Mouse (Mus musculus) embryonic fibroblast, embryonic 13.5 days (primary cell): ENCODE results near the gene Pknox2. TPM values are rescaled to one million over a fixed set of nuclear protein-coding genes. Genes with fewer than 3 reads are reported as not detected.

Experiments used
- H3K27ac ChIP-seq: 2 replicates; pipeline ENCODE4 v1.5.1; 2012; ENCODE audit warnings: low read length, control low read depth, inconsistent platforms; ENCODE audit not compliant: insufficient read depth
- H3K4me1 ChIP-seq: 2 replicates; pipeline ENCODE4 v1.6.1; 2011; ENCODE audit warnings: low read length; ENCODE audit not compliant: control insufficient read depth, insufficient read depth
- H3K4me3 ChIP-seq: 2 replicates; pipeline ENCODE4 v1.5.1; 2011; ENCODE audit warnings: mild to moderate bottlenecking, control low read depth, low read length; ENCODE audit not compliant: insufficient read depth
- CTCF ChIP-seq: IDR thresholded peaks from 2 replicates; pipeline ENCODE4 v1.5.1; 2011; ENCODE audit warnings: mild to moderate bottlenecking, control low read depth, low read length, moderate library complexity, borderline replicate concordance; ENCODE audit not compliant: insufficient read depth
- POLR2A ChIP-seq: IDR thresholded peaks from 2 replicates; pipeline ENCODE4 v1.6.1; 2011; ENCODE audit warnings: low read depth, mild to moderate bottlenecking, control low read depth, low read length, moderate library complexity
- polyA plus RNA-seq: library from polyadenylated mRNA; stranded (reverse); fragments of >200 nt; gene quantifications from 2 replicates; pipeline ENCODE4 v1.2.4, GENCODE M21; 2011; ENCODE audit warnings: low read depth; ENCODE audit not compliant: missing spikeins, insufficient read length

Gene Pknox2
- polyA plus RNA-seq, 1 experiment: 23.7 TPM

DNA sequence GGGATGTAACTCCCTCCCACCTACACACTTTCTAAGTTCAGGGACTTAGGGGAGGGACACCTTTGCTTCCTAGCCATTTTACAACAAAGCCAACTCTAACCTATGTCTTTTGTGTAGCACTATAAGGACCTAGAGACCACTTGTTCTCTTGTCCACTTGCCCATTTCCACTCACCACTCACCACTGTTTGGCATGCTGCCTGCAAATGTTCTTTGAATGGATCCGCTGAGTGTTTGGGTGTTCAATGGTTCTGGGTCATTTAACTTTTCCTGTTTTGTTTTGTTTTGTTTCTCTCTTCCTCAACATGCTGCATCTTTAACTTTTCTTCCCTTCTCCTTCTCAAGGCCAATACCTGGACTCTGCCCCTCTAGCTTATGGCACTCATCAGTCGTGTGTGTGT, 39.7 kb downstream of the Pknox2 start:
- H3K27ac ChIP-seq: peak overlapping the region; percentile 20; the same call in 1 of the 2 replicates
- no peak for TF ChIP-seq CTCF
- no peak for TF ChIP-seq POLR2A

GRCm38 (mm10) chr9:37106808-37107207, 40.4 kb downstream of the Pknox2 start:
- TF ChIP-seq CTCF: no peak
- TF ChIP-seq POLR2A: no peak
- H3K4me3 ChIP-seq: no peak overlapping the region

More for the DNA sequence above, 39.7 kb downstream of the Pknox2 start:
- Histone ChIP-seq H3K4me1 (peaks cover 14% of the 10 kb centered on the region), H3K4me3 (no peak overlapping the region)

DNA sequence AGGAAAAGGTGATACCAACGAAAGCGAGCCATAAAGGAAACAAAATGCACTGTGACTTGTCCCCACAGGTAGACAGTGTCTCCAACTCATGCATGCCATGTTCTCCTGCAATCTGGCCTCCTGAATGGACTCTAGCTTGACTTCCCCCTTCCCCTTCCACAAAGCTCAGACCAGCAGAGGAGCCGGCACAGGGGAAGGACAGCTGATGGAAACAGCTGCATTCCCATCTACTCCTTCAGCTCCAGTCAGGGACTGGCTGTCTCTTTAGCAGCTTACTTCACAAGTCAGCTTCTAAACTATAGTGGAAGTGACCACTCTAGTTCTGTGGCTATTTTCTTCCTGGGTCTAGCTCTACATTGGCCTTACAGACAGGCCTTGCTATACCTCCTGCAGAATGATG, 43.0 kb downstream of the Pknox2 start:
- TF ChIP-seq CTCF (no peak), POLR2A (no peak)
- Histone ChIP-seq H3K4me3 (no peak overlapping the region), H3K4me1 (peaks cover 17% of the 10 kb centered on the region), H3K27ac (no peak overlapping the region)

More at GRCm38 (mm10) chr9:37106808-37107207, 40.4 kb downstream of the Pknox2 start:
- H3K27ac ChIP-seq: no peak overlapping the region; the same call in 1 of the 2 replicates
- H3K4me1 ChIP-seq: peaks cover 14% of the 10 kb centered on the region

DNA sequence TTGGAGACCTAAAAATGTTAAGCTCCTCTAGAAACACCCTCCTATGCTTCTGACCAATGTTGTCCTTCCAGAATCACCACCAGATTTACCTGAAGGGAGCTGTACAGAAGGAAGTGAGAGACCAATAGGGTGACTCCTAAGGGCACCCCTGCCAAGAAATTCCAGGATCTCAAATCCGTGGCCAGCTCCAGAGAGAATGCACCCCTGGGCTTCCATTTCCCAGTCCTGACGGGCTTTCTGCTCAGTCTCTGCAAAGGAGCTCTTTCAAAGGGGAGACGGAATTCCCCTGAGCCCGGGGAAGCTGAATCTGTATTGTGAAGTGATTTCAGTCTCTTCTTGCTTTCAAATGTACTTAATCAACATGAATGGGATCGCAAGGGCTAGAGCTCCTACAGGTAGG, 43.4 kb downstream of the Pknox2 start:
- Histone ChIP-seq H3K4me3 (no peak overlapping the region), H3K27ac (no peak overlapping the region), H3K4me1 (peaks cover 17% of the 10 kb centered on the region)
- TF ChIP-seq CTCF: no peak
- no peak for TF ChIP-seq POLR2A

DNA sequence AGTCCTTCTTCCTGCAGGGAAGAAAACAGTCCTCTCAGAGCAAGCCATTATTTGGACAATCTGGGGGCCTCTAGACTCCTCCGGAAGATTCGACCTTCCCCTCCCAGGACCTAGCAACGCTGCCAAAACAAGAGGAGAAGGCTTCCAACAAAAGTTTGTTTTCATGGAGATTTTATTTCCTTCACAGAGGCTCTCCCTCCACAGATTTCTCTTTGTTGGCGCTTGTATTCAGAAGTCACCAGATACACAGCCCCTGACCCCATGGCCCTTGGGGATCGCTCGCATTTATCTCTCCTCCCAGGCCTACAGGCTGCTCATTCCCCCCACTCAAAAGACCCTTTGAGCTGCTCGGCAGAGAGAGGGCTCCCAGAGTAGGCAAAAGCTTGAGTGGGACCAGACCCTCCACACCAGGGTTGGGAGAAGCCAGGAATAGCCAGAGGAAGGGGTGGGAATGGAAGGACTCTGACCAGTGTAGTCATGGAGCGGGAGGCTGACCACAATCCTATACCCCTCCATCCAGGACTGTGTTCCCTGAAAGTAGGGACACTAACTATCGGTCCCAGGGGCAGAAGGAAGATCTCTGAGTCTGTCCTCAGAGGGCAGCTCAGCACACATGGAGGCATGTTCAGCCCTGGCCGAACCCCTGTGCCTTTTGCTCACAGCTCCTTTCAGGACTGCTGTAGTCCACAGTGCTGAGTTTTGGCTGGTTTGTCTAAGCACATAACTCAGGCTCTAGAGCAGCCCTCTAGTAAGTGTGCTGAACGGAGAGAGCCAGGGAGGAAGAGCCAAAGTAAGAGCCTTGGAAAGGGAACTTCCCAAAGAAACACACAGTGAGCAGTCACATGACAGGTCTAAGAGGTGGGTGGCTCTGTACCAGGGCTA, 45.9 kb downstream of the Pknox2 start:
- Histone ChIP-seq H3K4me3 (no peak overlapping the region), H3K4me1 (peaks cover 3% of the 10 kb centered on the region; the same call in 1 of the 2 replicates), H3K27ac (no peak overlapping the region)
- TF ChIP-seq CTCF: no peak
- no peak for TF ChIP-seq POLR2A

DNA sequence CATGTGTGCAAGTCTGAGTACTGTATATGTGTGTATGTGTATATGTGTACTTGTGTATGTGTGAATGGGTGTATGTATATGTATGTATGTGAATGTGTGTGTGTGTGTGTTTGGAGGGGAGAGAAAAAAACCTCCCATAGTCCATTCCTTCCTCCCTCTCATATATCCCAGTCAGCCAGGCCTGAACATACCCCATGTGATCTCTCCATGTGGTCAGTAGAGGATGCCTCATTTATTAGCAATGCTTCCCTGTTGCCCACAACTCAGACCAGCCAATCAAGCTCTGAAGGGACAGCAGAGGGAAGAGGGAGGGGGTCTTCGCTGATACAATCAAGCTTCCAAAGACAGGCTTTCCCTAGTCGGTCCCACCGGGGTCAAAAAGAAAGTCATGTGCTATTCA, 47.6 kb downstream of the Pknox2 start:
- Histone ChIP-seq H3K4me1 (peaks cover 3% of the 10 kb centered on the region; the same call in 1 of the 2 replicates), H3K27ac (peak overlapping the region; percentile 31; the same call in 1 of the 2 replicates), H3K4me3 (no peak overlapping the region)
- no peak for TF ChIP-seq CTCF
- TF ChIP-seq POLR2A: no peak

DNA sequence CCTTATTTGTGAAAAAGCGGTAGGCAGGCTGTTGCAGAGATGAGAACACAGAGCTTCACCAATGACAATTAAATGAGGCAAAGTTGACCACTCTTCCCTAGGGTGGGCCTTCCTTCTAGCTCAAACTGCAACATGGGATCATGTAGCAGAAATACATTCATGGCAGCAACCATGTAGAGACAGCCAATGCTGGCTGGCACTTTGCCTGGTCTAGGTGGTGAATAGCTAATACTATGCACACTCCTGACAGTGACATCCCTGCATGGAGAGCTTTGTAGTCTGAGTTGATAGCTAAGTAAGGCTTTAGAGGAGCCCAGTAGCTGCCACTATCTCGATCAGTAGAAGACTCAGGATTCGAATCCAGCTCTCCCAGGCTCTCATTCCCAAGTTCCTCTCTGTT, 48.6 kb downstream of the Pknox2 start:
- H3K27ac ChIP-seq: no peak overlapping the region
- H3K4me3 ChIP-seq: no peak overlapping the region
- TF ChIP-seq CTCF (no peak), POLR2A (no peak)
- peaks cover 3% of the 10 kb centered on the region; the same call in 1 of the 2 replicates for H3K4me1 ChIP-seq

DNA sequence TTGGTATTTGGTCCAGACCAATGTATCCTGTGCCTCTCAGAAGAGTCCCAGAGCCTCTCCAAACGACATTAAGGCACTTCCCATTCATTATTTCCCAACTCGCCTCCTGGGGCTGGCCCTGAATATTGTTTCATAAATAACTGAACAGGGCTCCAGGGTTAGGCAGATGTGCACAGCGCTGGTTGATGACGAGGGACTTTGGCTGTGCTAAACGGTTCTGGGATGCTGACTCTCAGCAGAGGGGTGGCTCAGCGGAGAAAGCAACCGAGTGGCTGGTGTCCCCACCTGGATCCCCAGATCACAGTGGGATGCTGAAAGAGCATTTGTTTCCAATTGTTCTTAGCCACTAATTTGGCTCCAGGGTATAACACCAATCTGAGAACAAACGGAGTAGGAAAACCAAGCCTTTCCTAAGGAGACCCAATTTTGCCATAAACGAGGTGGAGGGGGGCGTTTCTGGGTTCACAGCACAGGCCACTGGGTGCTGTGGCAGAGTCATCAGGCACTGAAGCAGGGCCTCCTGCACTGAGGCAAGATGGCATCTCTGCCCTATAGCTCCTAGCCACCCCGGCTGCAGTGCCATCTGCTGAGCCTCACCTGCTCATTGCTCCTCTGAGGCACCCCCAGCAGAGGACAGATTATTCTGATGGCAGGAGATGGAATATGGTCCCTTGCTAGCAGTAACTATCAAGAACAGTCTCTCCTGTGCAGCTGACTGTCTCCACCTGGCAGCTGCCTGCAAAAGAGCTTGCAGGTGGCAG, 52.8 kb downstream of the Pknox2 start:
- TF ChIP-seq POLR2A (no peak), CTCF (no peak)
- Histone ChIP-seq H3K4me1 (no peaks in the 10 kb centered on the region), H3K4me3 (no peak overlapping the region), H3K27ac (no peak overlapping the region)

DNA sequence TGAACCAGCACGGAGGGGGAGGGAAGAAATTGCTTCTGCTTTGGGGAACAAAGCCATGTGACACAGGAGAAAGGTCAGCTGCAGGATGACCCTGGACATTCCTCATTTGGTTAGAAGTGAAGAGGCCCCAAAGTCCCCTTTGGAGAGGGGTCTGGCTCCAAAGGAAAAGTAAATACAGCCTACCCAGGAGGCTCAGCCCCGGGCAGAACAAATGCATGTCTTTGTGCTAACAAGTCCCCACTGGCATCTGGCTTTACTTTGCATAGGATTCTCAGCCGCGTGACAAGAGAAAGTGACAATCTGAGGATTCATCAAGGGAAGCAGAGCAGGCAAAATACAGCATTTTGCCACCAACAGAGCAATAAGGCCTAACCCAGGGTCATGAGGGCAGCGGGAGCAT, 54.1 kb downstream of the Pknox2 start:
- Histone ChIP-seq H3K4me1 (no peaks in the 10 kb centered on the region), H3K27ac (no peak overlapping the region), H3K4me3 (no peak overlapping the region)
- no peak for TF ChIP-seq CTCF
- no peak for TF ChIP-seq POLR2A

GRCm38 (mm10) chr9:37089894-37090652, 57.1 kb downstream of the Pknox2 start:
- Histone ChIP-seq H3K27ac (no peak overlapping the region), H3K4me3 (no peak overlapping the region), H3K4me1 (peaks cover 4% of the 10 kb centered on the region)
- no peak for TF ChIP-seq POLR2A
- no peak for TF ChIP-seq CTCF
